Mouse (Mus musculus) lung, postnatal 0 days (tissue): ENCODE measurements around the gene Art4.
A peak's percentile ranks its signal among the peaks of the same experiment; 100 is the strongest.

Experiments
- CTCF ChIP-seq: IDR thresholded peaks from 2 replicates; pipeline ENCODE4 v1.5.1; 2016; ENCODE audit warnings: antibody characterized with exemption, mild to moderate bottlenecking
- EP300 ChIP-seq: IDR thresholded peaks from 2 replicates; pipeline ENCODE4 v1.6.1; 2016; ENCODE audit warnings: antibody characterized with exemption, mild to moderate bottlenecking, control low read depth

GRCm38 (mm10) chr6:136809077-136809476 lies 48.5 kb downstream of the Art4 start:
- TF ChIP-seq CTCF (no peak), EP300 (peak; percentile 78)
